Mouse (Mus musculus) midbrain, embryonic 13.5 days (tissue): ENCODE data around the gene Slc39a5. TPM values are rescaled to one million over a fixed set of nuclear protein-coding genes. Genes with fewer than 3 reads are reported as not detected.

ENCODE experiments used
- ATAC-seq: fragments of 200-750 bp; cut with Nextera tagmentation; 2 replicates; pipeline ENCODE4 v1.8.0; 2017; ENCODE audit warnings: mild to moderate bottlenecking, moderate TSS enrichment, moderate library complexity
- H3K27ac ChIP-seq: fragments of 300-500 bp; sonication (generic); 2 replicates; pipeline ENCODE4 v1.5.1; 2015; ENCODE audit warnings: inconsistent platforms, mild to moderate bottlenecking, moderate library complexity
- H3K27me3 ChIP-seq: fragments of 300-500 bp; sonication (generic); 2 replicates; pipeline ENCODE4 v1.6.1; 2015; ENCODE audit warnings: mild to moderate bottlenecking, inconsistent platforms
- H3K36me3 ChIP-seq: fragments of 300-500 bp; sonication (generic); 2 replicates; pipeline ENCODE4 v1.6.1; 2015; ENCODE audit warnings: mild to moderate bottlenecking, inconsistent platforms
- H3K4me1 ChIP-seq: fragments of 300-500 bp; sonication (generic); replicated peaks from 2 replicates; pipeline ENCODE4 v1.6.1; 2015; ENCODE audit warnings: inconsistent platforms
- H3K4me2 ChIP-seq: fragments of 300-500 bp; sonication (generic); replicated peaks from 2 replicates; pipeline ENCODE4 v1.6.1; 2015; ENCODE audit warnings: moderate library complexity, mild to moderate bottlenecking, inconsistent platforms
- H3K4me3 ChIP-seq: fragments of 300-500 bp; sonication (generic); replicated peaks from 2 replicates; pipeline ENCODE4 v1.5.1; 2015; ENCODE audit warnings: mild to moderate bottlenecking, inconsistent platforms
- H3K9ac ChIP-seq: fragments of 300-500 bp; sonication (generic); replicated peaks from 2 replicates; pipeline ENCODE4 v1.6.1; 2015; ENCODE audit warnings: mild to moderate bottlenecking, inconsistent platforms
- H3K9me3 ChIP-seq: fragments of 300-500 bp; sonication (generic); 2 replicates; pipeline ENCODE4 v1.6.1; 2016; ENCODE audit warnings: mild to moderate bottlenecking, inconsistent platforms
- WGBS: fragments of 180-500 bp; shearing (Covaris S2); methylation state at CpG from one replicate; pipeline ENCODE4 v1.1.7; 2015; 5-methylcytosine and 5-hydroxymethylcytosine counted together
- polyA plus RNA-seq: library from polyadenylated mRNA; unstranded; fragments of >200 nt; fragmentation: Nextera tagmentation; extraction: Ambion mirVana; gene quantifications from 2 replicates; pipeline ENCODE4 v1.2.1, GENCODE M21; 2015

Slc39a5 gene
- polyA plus RNA-seq, 1 experiment from 2014 or later: 0.22 TPM

DNA sequence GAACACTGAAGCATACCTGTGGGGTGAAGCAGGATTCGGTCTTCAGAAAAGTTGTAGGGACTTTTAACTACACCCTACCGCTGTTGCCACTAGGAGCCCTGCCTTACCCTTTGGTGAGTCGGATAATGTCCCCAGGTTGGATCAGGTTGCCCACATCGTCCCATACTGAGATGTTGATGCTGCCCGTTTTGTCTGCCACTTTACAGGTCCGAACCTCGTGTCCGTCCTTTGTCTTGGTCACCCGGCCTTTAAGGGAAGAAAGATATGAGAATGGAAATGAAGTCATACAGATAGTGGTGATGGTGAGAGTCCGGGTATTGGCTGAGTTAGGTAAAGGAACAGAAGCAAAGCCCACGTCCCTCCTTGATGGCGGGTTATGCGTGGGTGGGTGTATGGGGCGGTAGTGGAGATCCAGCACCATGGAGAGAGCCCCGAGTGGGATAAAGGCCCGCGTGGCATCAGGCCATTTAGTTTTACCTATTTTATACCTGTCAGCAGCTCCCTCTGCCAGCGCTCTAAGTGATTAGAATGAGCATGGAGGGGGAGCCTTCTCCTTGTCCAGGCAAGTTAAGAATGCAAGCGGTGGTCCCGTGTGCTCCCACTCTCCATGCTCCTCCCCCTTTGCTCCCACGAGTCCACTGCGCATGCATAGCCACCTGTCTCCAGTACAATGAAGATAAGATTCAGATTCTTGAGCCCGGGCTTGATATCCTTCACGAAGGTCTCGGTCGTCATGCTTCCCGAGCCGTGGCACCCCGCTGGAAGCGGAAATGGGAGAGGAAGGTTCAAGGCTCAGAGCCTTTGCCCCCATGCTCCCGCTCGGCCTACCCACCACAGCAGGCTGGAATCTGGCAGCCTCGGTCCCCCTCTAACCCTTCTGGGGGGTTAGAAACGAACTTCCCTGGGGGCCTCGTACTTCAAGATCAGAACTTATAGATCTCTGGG lies 7.8 kb upstream of the Slc39a5 start:
- H3K9ac ChIP-seq: peak overlapping the region; percentile 85
- ATAC-seq: peak; percentile 7
- WGBS: 18% methylated on average over 35 of the region's 35 CpGs
- H3K27ac ChIP-seq: peak overlapping the region; percentile 89
- H3K27me3 ChIP-seq: no peaks in the 10 kb centered on the region
- H3K36me3 ChIP-seq: peaks cover 28% of the 10 kb centered on the region
- no peaks in the 10 kb centered on the region for H3K9me3 ChIP-seq
- peak overlapping the region; percentile 94 for H3K4me2 ChIP-seq
- peak overlapping the region; percentile 97 for H3K4me3 ChIP-seq
- peaks cover 46% of the 10 kb centered on the region for H3K4me1 ChIP-seq

DNA sequence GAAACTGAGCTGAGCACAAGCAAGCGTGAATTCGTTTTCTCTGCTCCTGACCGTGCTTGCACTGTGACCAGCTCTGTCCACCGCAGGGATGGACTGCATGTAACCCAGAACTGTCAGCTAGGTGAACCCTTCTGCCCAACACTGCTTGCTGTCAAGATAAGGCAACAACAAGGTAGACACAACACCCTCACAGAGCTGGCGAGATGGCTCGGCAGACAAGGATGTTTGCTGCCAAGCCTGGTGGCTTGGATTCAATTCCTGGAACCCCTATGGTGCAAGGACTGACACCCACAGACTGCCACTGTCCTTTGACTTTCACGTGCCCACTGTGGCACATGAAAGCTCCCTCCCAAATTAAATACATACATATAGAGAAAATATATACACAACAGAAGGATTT lies 2.9 kb upstream of the Slc39a5 start:
- Histone ChIP-seq H3K4me2 (no peak overlapping the region), H3K9me3 (no peaks in the 10 kb centered on the region), H3K9ac (no peak overlapping the region), H3K27ac (no peak overlapping the region), H3K27me3 (no peaks in the 10 kb centered on the region), H3K4me1 (peaks cover 13% of the 10 kb centered on the region), H3K4me3 (no peak overlapping the region), H3K36me3 (peaks cover 29% of the 10 kb centered on the region)
- no peak for ATAC-seq
- 95% methylated on average over 7 of the region's 7 CpGs for WGBS

GRCm38 (mm10) chr10:128401638-128402037 lies 609 bp upstream of the Slc39a5 start:
- ATAC-seq: no peak
- H3K9ac ChIP-seq: no peak overlapping the region
- H3K27me3 ChIP-seq: no peaks in the 10 kb centered on the region
- H3K4me3 ChIP-seq: no peak overlapping the region
- H3K27ac ChIP-seq: no peak overlapping the region
- no peaks in the 10 kb centered on the region for H3K9me3 ChIP-seq
- 76% methylated on average over 9 of the region's 9 CpGs for WGBS
- peaks cover 27% of the 10 kb centered on the region for H3K36me3 ChIP-seq
- peaks cover 16% of the 10 kb centered on the region; the same call in 1 of the 2 replicates for H3K4me1 ChIP-seq
- no peak overlapping the region for H3K4me2 ChIP-seq

DNA sequence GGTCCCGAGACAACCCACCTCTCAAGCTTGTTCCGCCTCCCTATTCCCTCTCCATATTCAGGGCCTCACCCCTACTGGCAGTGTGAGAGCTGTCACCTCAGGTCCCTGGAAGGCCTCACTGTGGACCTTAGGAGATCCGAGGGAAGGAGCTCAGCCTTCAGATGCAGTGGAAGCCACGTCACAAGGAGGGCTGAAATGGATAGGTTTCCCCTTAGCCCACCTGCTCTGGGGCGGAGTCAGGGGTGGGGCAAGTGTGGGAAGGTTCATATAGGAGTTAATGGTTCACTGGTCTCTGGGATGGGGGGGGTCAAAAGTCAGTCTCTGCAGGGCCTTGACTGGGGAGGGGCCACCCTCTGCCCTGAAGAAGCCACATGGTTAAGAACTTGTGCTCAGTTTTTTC lies 691 bp downstream of the Slc39a5 start:
- H3K9me3 ChIP-seq: no peaks in the 10 kb centered on the region
- no peak for ATAC-seq
- 33% methylated on average over 5 of the region's 5 CpGs for WGBS

DNA sequence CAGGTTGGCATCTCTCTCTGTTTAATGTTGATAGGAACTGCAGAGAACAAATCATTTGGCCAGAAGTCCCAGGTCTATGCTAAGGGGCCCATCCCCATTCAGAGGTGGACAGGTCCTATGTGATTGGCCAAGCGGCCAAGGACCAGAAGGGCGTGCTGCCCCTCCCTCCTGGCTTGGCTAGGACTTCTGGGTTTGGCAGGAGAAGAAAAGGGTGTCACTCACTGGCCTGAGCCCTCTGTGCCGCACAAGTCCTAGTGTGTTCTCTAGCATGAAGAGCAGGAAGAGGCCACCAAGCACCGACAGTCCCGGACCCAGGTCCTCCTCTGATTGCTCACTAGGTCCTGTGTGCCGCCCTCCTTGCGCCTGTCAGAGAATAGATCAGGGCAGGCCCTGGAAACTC lies 3.6 kb downstream of the Slc39a5 start:
- peak overlapping the region; percentile 68; the same call in 1 of the 2 replicates for H3K27ac ChIP-seq
- peak; percentile 10; the same call in 1 of the 2 replicates for ATAC-seq
- peak overlapping the region; percentile 3; the same call in 1 of the 2 replicates for H3K9ac ChIP-seq
- peaks cover 45% of the 10 kb centered on the region for H3K36me3 ChIP-seq
- no peak overlapping the region for H3K4me2 ChIP-seq
- peaks cover 17% of the 10 kb centered on the region for H3K4me1 ChIP-seq
- WGBS: 56% methylated on average over 7 of the region's 7 CpGs
- no peaks in the 10 kb centered on the region for H3K27me3 ChIP-seq
- H3K4me3 ChIP-seq: no peak overlapping the region
- H3K9me3 ChIP-seq: no peaks in the 10 kb centered on the region

More for the DNA sequence above, 691 bp downstream of the Slc39a5 start:
- no peak overlapping the region for H3K9ac ChIP-seq
- H3K4me1 ChIP-seq: peaks cover 17% of the 10 kb centered on the region; the same call in 1 of the 2 replicates
- no peak overlapping the region for H3K27ac ChIP-seq
- no peaks in the 10 kb centered on the region for H3K27me3 ChIP-seq
- H3K4me2 ChIP-seq: no peak overlapping the region
- peaks cover 26% of the 10 kb centered on the region for H3K36me3 ChIP-seq
- no peak overlapping the region for H3K4me3 ChIP-seq

GRCm38 (mm10) chr10:128396716-128397264 lies 4.2 kb downstream of the Slc39a5 start:
- H3K4me3 ChIP-seq: no peak overlapping the region
- H3K9me3 ChIP-seq: no peaks in the 10 kb centered on the region
- ATAC-seq: no peak
- WGBS: 74% methylated on average over 10 of the region's 10 CpGs
- H3K4me1 ChIP-seq: peaks cover 17% of the 10 kb centered on the region
- peaks cover 52% of the 10 kb centered on the region for H3K36me3 ChIP-seq
- no peaks in the 10 kb centered on the region for H3K27me3 ChIP-seq
- H3K4me2 ChIP-seq: no peak overlapping the region
- H3K27ac ChIP-seq: no peak overlapping the region
- no peak overlapping the region for H3K9ac ChIP-seq

GRCm38 (mm10) chr10:128396017-128396673 lies 4.9 kb downstream of the Slc39a5 start:
- WGBS: 67% methylated on average over 11 of the region's 11 CpGs
- ATAC-seq: no peak
- peaks cover 54% of the 10 kb centered on the region for H3K36me3 ChIP-seq
- H3K9ac ChIP-seq: no peak overlapping the region
- H3K4me2 ChIP-seq: no peak overlapping the region
- H3K27ac ChIP-seq: no peak overlapping the region
- H3K27me3 ChIP-seq: no peaks in the 10 kb centered on the region
- H3K9me3 ChIP-seq: no peaks in the 10 kb centered on the region
- H3K4me1 ChIP-seq: peaks cover 17% of the 10 kb centered on the region
- H3K4me3 ChIP-seq: no peak overlapping the region

DNA sequence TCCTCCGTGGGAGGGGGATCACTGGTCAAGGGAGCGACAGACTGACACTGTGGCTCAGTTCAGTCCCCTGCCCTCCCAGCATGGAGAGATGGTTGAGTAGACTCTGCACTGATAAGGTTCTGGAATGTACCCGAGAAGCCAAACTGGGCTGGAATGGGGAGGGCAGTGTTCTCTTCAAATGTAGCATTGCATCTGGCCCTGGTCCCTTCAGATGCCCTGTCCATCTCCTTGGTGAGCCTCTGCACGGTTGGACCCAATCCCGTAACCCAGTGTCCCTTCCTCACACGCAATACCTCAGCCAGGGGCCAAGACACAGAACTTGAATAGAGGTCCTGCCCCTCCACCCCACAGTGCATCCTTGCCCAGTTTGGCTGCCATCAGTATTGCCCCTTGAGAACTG lies 9.2 kb downstream of the Slc39a5 start:
- H3K9me3 ChIP-seq: no peaks in the 10 kb centered on the region
- no peak overlapping the region for H3K9ac ChIP-seq
- no peak overlapping the region for H3K4me2 ChIP-seq
- no peak for ATAC-seq
- peaks cover 3% of the 10 kb centered on the region; the same call in 1 of the 2 replicates for H3K4me1 ChIP-seq
- peaks cover 96% of the 10 kb centered on the region for H3K36me3 ChIP-seq
- 82% methylated on average over 6 of the region's 6 CpGs for WGBS
- no peak overlapping the region for H3K27ac ChIP-seq
- no peaks in the 10 kb centered on the region for H3K27me3 ChIP-seq
- no peak overlapping the region for H3K4me3 ChIP-seq

- Histone ChIP-seq H3K27me3 (no peaks in the 10 kb centered on the region), H3K4me3 (no peak overlapping the region), H3K9ac (no peak overlapping the region), H3K4me1 (no peaks in the 10 kb centered on the region; the same call in 1 of the 2 replicates), H3K27ac (no peak overlapping the region), H3K4me2 (no peak overlapping the region), H3K36me3 (peaks cover 97% of the 10 kb centered on the region), H3K9me3 (no peaks in the 10 kb centered on the region)
- ATAC-seq: no peak
- 87% methylated on average over 12 of the region's 12 CpGs for WGBS
Measured at GRCm38 (mm10) chr10:128390366-128390765, 10.7 kb downstream of the Slc39a5 start.

GRCm38 (mm10) chr10:128389570-128389969 lies 11.5 kb downstream of the Slc39a5 start:
- H3K9me3 ChIP-seq: no peaks in the 10 kb centered on the region
- peaks cover 99% of the 10 kb centered on the region for H3K36me3 ChIP-seq
- no peak overlapping the region for H3K4me2 ChIP-seq
- WGBS: 92% methylated on average over 6 of the region's 6 CpGs
- H3K9ac ChIP-seq: no peak overlapping the region
- no peak for ATAC-seq
- 0 out of 2 replicates have a peak overlapping the region, but pooled peaks have one; percentile 3 for H3K27ac ChIP-seq
- H3K27me3 ChIP-seq: no peaks in the 10 kb centered on the region
- H3K4me3 ChIP-seq: no peak overlapping the region
- H3K4me1 ChIP-seq: no peaks in the 10 kb centered on the region; the same call in 1 of the 2 replicates

DNA sequence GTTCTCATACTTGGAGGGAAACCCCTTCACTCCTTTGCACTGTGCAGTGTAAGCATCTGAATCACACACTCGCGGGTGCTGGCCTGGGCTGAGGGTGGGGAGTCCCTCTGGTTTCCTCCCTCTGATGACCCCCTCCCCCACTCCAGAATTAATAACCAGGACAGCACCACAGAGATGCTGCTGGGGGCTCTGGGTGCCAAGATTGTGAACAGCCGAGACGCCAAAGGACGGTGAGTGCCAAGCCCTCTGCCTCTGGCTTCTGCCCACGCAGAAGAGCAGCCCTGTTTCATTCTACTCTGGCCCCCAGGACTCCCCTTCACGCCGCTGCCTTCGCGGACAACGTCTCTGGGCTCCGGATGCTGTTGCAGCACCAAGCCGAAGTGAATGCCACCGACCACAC lies 12.1 kb downstream of the Slc39a5 start:
- no peaks in the 10 kb centered on the region; the same call in 1 of the 2 replicates for H3K4me1 ChIP-seq
- no peak for ATAC-seq
- H3K9ac ChIP-seq: no peak overlapping the region

GRCm38 (mm10) chr10:128385902-128386301 lies 15.1 kb downstream of the Slc39a5 start:
- Histone ChIP-seq H3K27ac (no peak overlapping the region), H3K27me3 (no peaks in the 10 kb centered on the region), H3K4me3 (no peak overlapping the region), H3K9me3 (no peaks in the 10 kb centered on the region), H3K4me1 (no peaks in the 10 kb centered on the region), H3K4me2 (no peak overlapping the region), H3K36me3 (peaks cover 99% of the 10 kb centered on the region), H3K9ac (no peak overlapping the region)
- WGBS: 86% methylated on average over 7 of the region's 7 CpGs
- ATAC-seq: peak; percentile 27; the same call in 1 of the 2 replicates

More for the DNA sequence above, 12.1 kb downstream of the Slc39a5 start:
- H3K27me3 ChIP-seq: no peaks in the 10 kb centered on the region
- 0 out of 2 replicates have a peak overlapping the region, but pooled peaks have one; percentile 3 for H3K27ac ChIP-seq
- H3K9me3 ChIP-seq: no peaks in the 10 kb centered on the region
- no peak overlapping the region for H3K4me3 ChIP-seq
- peaks cover 99% of the 10 kb centered on the region for H3K36me3 ChIP-seq
- WGBS: 92% methylated on average over 14 of the region's 14 CpGs
- H3K4me2 ChIP-seq: no peak overlapping the region
